Mouse (Mus musculus): ENCODE data around the gene Tnfaip2.

Tnfaip2 gene

DNA sequence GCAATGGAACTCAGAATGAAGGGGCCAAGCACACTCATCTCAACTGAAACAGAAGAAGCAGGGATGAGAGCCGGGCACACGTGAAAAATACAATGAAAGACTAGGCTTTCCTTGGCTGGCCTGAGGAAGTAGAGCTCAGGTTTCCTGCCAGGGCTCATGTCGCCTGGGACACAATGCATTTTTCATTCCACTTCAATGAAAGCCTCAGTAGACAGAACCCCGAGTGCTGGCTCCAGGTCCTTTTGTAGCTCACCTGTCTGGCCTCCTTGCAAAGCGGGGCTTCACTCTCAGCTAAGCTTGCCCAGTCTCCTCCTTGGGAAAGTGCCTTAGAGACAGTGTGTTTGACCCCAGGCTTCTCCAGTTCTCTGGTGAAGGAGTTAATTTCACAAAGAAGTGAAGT lies 36.7 kb downstream of the Tnfaip2 start:
- DNase-seq (ENCODE audit: low read depth), result no peak

DNA sequence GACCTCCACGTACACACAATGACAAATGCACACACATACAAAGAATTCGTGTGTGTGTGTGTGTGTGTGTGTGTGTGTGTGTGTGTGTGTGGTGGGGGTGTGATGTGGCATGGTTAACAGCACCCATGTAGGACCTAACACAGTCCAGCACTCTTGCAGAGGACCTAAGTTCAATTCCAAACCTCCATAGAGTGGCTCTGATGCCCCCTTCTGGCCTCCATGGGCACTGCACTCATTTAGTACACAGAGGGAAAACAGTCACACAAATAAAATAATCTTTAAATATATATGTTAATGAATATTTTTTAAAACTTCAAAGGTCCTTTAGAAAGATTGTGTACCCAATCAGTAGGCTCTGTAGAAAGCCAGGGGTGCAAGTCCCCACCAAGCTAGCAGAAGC lies 37.6 kb downstream of the Tnfaip2 start:
- no peak for DNase-seq (ENCODE audit: low read depth)

DNA sequence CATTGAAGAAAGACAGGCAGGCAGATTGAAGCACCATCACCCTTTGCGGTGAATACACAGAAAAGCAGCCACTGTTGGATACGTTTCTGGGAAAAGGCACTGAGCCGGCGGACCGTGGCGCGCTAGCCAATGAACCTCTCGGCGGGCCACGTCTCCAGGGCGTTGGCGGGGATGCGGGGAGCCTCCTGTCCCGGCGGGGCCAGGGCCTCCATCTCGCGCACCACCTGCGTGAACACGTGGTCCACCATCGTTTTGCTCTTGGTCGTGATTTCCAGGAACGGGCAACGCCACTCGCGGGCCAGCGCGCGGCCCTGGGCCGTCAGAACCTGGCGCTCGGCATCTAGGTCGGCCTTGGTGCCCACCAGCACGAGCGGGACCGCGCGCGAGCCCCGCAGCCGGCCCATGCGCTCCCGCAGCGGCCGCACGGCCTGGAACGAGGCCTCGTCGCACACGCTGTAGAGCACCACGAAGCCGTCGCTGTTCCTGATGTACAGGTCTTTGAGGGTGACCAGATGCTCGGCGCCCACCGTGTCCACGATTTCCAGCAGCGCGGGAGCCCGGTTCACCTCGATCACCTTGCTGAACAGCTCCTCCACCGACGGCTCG lies 42.9 kb downstream of the Tnfaip2 start:
- no peak for DNase-seq (ENCODE audit: low read depth)

GRCm38 (mm10) chr12:111485652-111486306 lies 43.5 kb downstream of the Tnfaip2 start, which contains the start of gene Gm266:
Gene Gm266, minus strand, starts transcription at chr12:111485823.
- DNase-seq (ENCODE audit: low read depth), result no peak

- no peak for DNase-seq (ENCODE audit: low read depth)
Observed at GRCm38 (mm10) chr12:111486455-111486854, 44.2 kb downstream of the Tnfaip2 start.

GRCm38 (mm10) chr12:111489261-111489865 lies 47.1 kb downstream of the Tnfaip2 start:
- no peak for DNase-seq (ENCODE audit: low read depth)

GRCm38 (mm10) chr12:111494931-111495330 lies 52.7 kb downstream of the Tnfaip2 start:
- DNase-seq (ENCODE audit: low read depth), result no peak

GRCm38 (mm10) chr12:111497076-111497475 lies 54.8 kb downstream of the Tnfaip2 start:
- no peak for DNase-seq (ENCODE audit: low read depth)

DNA sequence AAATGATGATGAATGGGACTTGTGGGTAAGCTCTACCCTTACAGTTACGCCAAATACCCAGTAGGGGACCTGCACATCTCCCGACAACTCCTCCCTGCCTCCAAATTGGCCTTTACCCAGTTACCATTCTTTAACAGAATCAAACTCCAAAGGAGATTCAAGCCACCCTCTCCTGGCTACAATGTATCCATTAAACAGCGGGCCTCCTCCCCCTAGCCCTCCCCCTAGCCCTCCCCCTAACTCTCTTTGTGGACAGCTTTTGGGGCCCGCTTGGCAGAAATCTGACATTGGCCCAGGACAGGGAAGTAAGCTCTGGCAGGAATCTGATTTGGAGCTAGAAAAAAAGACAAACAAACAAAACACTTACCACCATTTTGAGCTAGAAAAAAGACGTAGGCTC lies 57.3 kb downstream of the Tnfaip2 start:
- no peak for DNase-seq (ENCODE audit: low read depth)

DNA sequence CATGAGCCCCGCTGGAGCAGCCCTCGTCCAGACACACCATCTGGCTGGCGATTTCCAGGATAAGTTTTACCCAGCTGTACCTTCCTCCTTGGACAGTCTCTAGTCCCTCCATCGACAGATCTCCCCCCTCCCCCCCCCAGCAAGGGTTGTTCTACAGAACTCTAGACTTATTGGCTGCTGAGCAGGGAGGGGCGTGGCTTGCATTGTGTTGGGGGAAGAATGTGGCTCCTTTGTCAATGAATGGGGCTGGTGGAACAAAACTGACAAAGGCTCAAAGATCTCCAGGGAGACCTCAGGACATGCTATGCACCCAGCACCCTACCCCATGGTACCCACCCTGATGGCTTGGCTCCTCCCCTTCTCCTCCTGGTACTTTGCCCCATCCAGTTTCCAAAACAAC lies 58.5 kb downstream of the Tnfaip2 start:
- no peak for DNase-seq (ENCODE audit: low read depth)

GRCm38 (mm10) chr12:111503063-111503567 lies 60.8 kb downstream of the Tnfaip2 start:
- no peak for DNase-seq (ENCODE audit: low read depth)

GRCm38 (mm10) chr12:111503571-111503970 lies 61.3 kb downstream of the Tnfaip2 start:
- DNase-seq (ENCODE audit: low read depth), result no peak
